Mouse (Mus musculus) forebrain, embryonic 14.5 days (tissue): Measurements from ENCODE around the gene Eif4e3. TPM values are rescaled to one million over a fixed set of nuclear protein-coding genes. Genes with fewer than 3 reads are reported as not detected.
A peak's percentile ranks its signal among the peaks of the same experiment; 100 is the strongest.

ENCODE experiments used
- ATAC-seq: fragments of 200-750 bp; cut with Nextera tagmentation; 2 replicates; pipeline ENCODE4 v1.8.0; 2017; ENCODE audit warnings: mild to moderate bottlenecking, moderate library complexity
- DNase-seq: peaks from one replicate; pipeline ENCODE4 v3.0.0-alpha.2; 2015; ENCODE audit warnings: low spot score
- H3K27ac ChIP-seq: fragments of 300-500 bp; sonication (generic); 2 replicates; pipeline ENCODE4 v1.5.1; 2014; ENCODE audit warnings: low read depth, mild to moderate bottlenecking, control low read depth, low read length, moderate library complexity
- H3K27me3 ChIP-seq: fragments of 300-500 bp; sonication (generic); replicated peaks from 2 replicates; pipeline ENCODE4 v1.6.1; 2014; ENCODE audit warnings: low read length, control low read depth, mixed read lengths; ENCODE audit not compliant: control insufficient read depth, insufficient read depth
- H3K36me3 ChIP-seq: fragments of 300-500 bp; sonication (generic); 2 replicates; pipeline ENCODE4 v1.6.1; 2014; ENCODE audit warnings: low read length, control low read depth; ENCODE audit not compliant: control insufficient read depth, insufficient read depth
- H3K4me1 ChIP-seq: fragments of 300-500 bp; sonication (generic); 2 replicates; pipeline ENCODE4 v1.6.1; 2014; ENCODE audit warnings: antibody characterized with exemption, low read length, control low read depth; ENCODE audit not compliant: control insufficient read depth, insufficient read depth
- H3K4me2 ChIP-seq: fragments of 300-500 bp; sonication (generic); 2 replicates; pipeline ENCODE4 v1.6.1; 2014; ENCODE audit warnings: mild to moderate bottlenecking, control low read depth, low read length
- H3K4me3 ChIP-seq: fragments of 300-500 bp; sonication (generic); 2 replicates; pipeline ENCODE4 v1.5.1; 2014; ENCODE audit warnings: low read depth, low read length, control low read depth
- H3K9ac ChIP-seq: fragments of 300-500 bp; sonication (generic); 2 replicates; pipeline ENCODE4 v1.6.1; 2014; ENCODE audit warnings: mild to moderate bottlenecking, low read length, control low read depth, moderate library complexity
- H3K9me3 ChIP-seq: fragments of 300-500 bp; sonication (generic); replicated peaks from 2 replicates; pipeline ENCODE4 v1.6.1; 2016; ENCODE audit warnings: low read length, control low read depth, mixed read lengths; ENCODE audit not compliant: control insufficient read depth
- WGBS: fragments of 180-500 bp; shearing (Covaris S2); extraction: QIAGEN DNeasy Blood & Tissue Kit; methylation state at CpG from one replicate; pipeline ENCODE4 v1.1.7; 2014; 5-methylcytosine and 5-hydroxymethylcytosine counted together
- polyA plus RNA-seq: library from polyadenylated mRNA; unstranded; fragments of >200 nt; fragmentation: Nextera tagmentation; extraction: Ambion mirVana; gene quantifications from 2 replicates; pipeline ENCODE4 v1.2.1, GENCODE M21; 2014

Eif4e3 gene
- polyA plus RNA-seq, 1 experiment from 2014 or later, result 9.5 TPM

- H3K27me3 ChIP-seq, result no peaks in the 10 kb centered on the region
- no peak overlapping the region for H3K27ac ChIP-seq
- H3K9me3 ChIP-seq, result no peaks in the 10 kb centered on the region
- no peak for ATAC-seq
- H3K4me1 ChIP-seq, result peaks cover 7% of the 10 kb centered on the region
- H3K4me2 ChIP-seq, result no peak overlapping the region
- 63% methylated on average over 6 of the region's 6 CpGs for WGBS
- no peaks in the 10 kb centered on the region for H3K36me3 ChIP-seq
- no peak overlapping the region for H3K4me3 ChIP-seq
- no peak overlapping the region for H3K9ac ChIP-seq
- DNase-seq, result no peak
These were observed 54.7 kb downstream of the Eif4e3 start for GRCm38 (mm10) chr6:99611866-99612265.

- peaks cover 7% of the 10 kb centered on the region for H3K4me1 ChIP-seq
- H3K27ac ChIP-seq, result no peak overlapping the region
- H3K4me2 ChIP-seq, result no peak overlapping the region
- no peaks in the 10 kb centered on the region for H3K27me3 ChIP-seq
- no peak for ATAC-seq
- H3K9ac ChIP-seq, result no peak overlapping the region
- no peaks in the 10 kb centered on the region for H3K9me3 ChIP-seq
- no peaks in the 10 kb centered on the region for H3K36me3 ChIP-seq
- WGBS, result 66% methylated on average over 14 of the region's 14 CpGs
- no peak overlapping the region for H3K4me3 ChIP-seq
- DNase-seq, result no peak
These were observed 55.8 kb downstream of the Eif4e3 start for GRCm38 (mm10) chr6:99610454-99611427.

- no peaks in the 10 kb centered on the region for H3K4me1 ChIP-seq
- H3K27ac ChIP-seq, result no peak overlapping the region
- WGBS, result 51% methylated on average over 7 of the region's 7 CpGs
- H3K9me3 ChIP-seq, result no peaks in the 10 kb centered on the region
- H3K36me3 ChIP-seq, result no peaks in the 10 kb centered on the region
- H3K4me2 ChIP-seq, result no peak overlapping the region
- H3K27me3 ChIP-seq, result no peaks in the 10 kb centered on the region
- ATAC-seq, result no peak
- H3K4me3 ChIP-seq, result no peak overlapping the region
- no peak for DNase-seq
- H3K9ac ChIP-seq, result no peak overlapping the region
These were observed 60.5 kb downstream of the Eif4e3 start for GRCm38 (mm10) chr6:99606079-99606478.

- DNase-seq, result peak; percentile 76
- no peaks in the 10 kb centered on the region for H3K27me3 ChIP-seq
- H3K4me3 ChIP-seq, result no peak overlapping the region
- 76% methylated on average over 2 of the region's 2 CpGs for WGBS
- no peak overlapping the region for H3K9ac ChIP-seq
- no peak overlapping the region for H3K27ac ChIP-seq
- no peaks in the 10 kb centered on the region for H3K36me3 ChIP-seq
- no peak overlapping the region for H3K4me2 ChIP-seq
- ATAC-seq, result no peak
- H3K4me1 ChIP-seq, result peaks cover 1% of the 10 kb centered on the region; the same call in 1 of the 2 replicates
- H3K9me3 ChIP-seq, result no peaks in the 10 kb centered on the region
These were observed 61.8 kb downstream of the Eif4e3 start for GRCm38 (mm10) chr6:99604758-99605157.

- Histone ChIP-seq H3K27me3 (no peaks in the 10 kb centered on the region), H3K9me3 (no peaks in the 10 kb centered on the region), H3K4me1 (peaks cover 7% of the 10 kb centered on the region), H3K4me2 (no peak overlapping the region), H3K36me3 (no peaks in the 10 kb centered on the region), H3K9ac (no peak overlapping the region), H3K4me3 (no peak overlapping the region), H3K27ac (no peak overlapping the region)
- WGBS, result 93% methylated on average over 7 of the region's 7 CpGs
- no peak for DNase-seq
- ATAC-seq, result no peak
These were observed 64.1 kb downstream of the Eif4e3 start for GRCm38 (mm10) chr6:99602434-99602833.

- 77% methylated on average over 8 of the region's 8 CpGs for WGBS
- H3K4me1 ChIP-seq, result peaks cover 7% of the 10 kb centered on the region
- ATAC-seq (no peak), DNase-seq (no peak)
- no peak overlapping the region for H3K27ac ChIP-seq
- H3K4me3 ChIP-seq, result no peak overlapping the region
- no peaks in the 10 kb centered on the region for H3K27me3 ChIP-seq
- H3K4me2 ChIP-seq, result no peak overlapping the region
- no peak overlapping the region for H3K9ac ChIP-seq
- H3K9me3 ChIP-seq, result no peaks in the 10 kb centered on the region
- H3K36me3 ChIP-seq, result no peaks in the 10 kb centered on the region
These were observed 65.7 kb downstream of the Eif4e3 start for GRCm38 (mm10) chr6:99600886-99601285.

GRCm38 (mm10) chr6:99600168-99600793 lies 66.3 kb downstream of the Eif4e3 start:
- 28% methylated on average over 10 of the region's 10 CpGs for WGBS
- H3K36me3 ChIP-seq, result no peaks in the 10 kb centered on the region
- peak; percentile 81; the same call in 1 of the 2 replicates for ATAC-seq

GRCm38 (mm10) chr6:99599651-99600050 lies 66.9 kb downstream of the Eif4e3 start:
- Histone ChIP-seq H3K27me3 (no peaks in the 10 kb centered on the region), H3K9me3 (no peaks in the 10 kb centered on the region), H3K36me3 (no peaks in the 10 kb centered on the region), H3K4me1 (peaks cover 7% of the 10 kb centered on the region), H3K4me2 (peak overlapping the region; percentile 31; the same call in 1 of the 2 replicates), H3K27ac (no peak overlapping the region), H3K4me3 (no peak overlapping the region), H3K9ac (peak overlapping the region; percentile 54)
- DNase-seq (no peak), ATAC-seq (peak; percentile 45; the same call in 1 of the 2 replicates)
- WGBS, result 5% methylated on average over 8 of the region's 8 CpGs

More at GRCm38 (mm10) chr6:99600168-99600793, 66.3 kb downstream of the Eif4e3 start:
- no peak overlapping the region for H3K9ac ChIP-seq
- no peak overlapping the region for H3K27ac ChIP-seq
- DNase-seq, result peak; percentile 93
- H3K9me3 ChIP-seq, result no peaks in the 10 kb centered on the region
- H3K4me1 ChIP-seq, result peaks cover 7% of the 10 kb centered on the region
- H3K27me3 ChIP-seq, result no peaks in the 10 kb centered on the region
- peak overlapping the region; percentile 31; the same call in 1 of the 2 replicates for H3K4me2 ChIP-seq
- H3K4me3 ChIP-seq, result no peak overlapping the region
